Mouse (Mus musculus) MEL (cell line): ENCODE data around the gene Ak1. TPM values are rescaled to one million over a fixed set of nuclear protein-coding genes. Genes with fewer than 3 reads are reported as not detected.
A peak's percentile ranks its signal among the peaks of the same experiment; 100 is the strongest.

Source experiments
- DNase-seq: peaks from one replicate; pipeline ENCODE4 v3.0.0; 2011; ENCODE audit warnings: low read depth, low spot score
- H3K27ac ChIP-seq: 2 replicates; pipeline ENCODE4 v1.5.1; 2012; ENCODE audit warnings: low read depth, mild to moderate bottlenecking, control low read depth, low read length, moderate library complexity; ENCODE audit not compliant: control insufficient read depth
- H3K27me3 ChIP-seq, 2 experiments: fragments of 150-350 bp in 1 of 2; sonication (generic) in 1 of 2; 2 replicates each; pipeline ENCODE4 v1.6.1; 2012; ENCODE audit warnings: low read length in 2 of 2, mild to moderate bottlenecking in 2 of 2, improper control_type of control experiment in 1 of 2, moderate library complexity in 1 of 2; ENCODE audit not compliant: insufficient read depth in 2 of 2, control insufficient read depth in 1 of 2
- H3K36me3 ChIP-seq, 2 experiments: 2 replicates each; pipeline ENCODE4 v1.6.1; 2012 to 2014; ENCODE audit warnings: low read length in 2 of 2, improper control_type of control experiment in 1 of 2, inconsistent platforms in 1 of 2, mild to moderate bottlenecking in 1 of 2; ENCODE audit not compliant: insufficient read depth in 2 of 2, control insufficient read depth in 1 of 2
- H3K4me1 ChIP-seq, 2 experiments: fragments of 150-350 bp in 1 of 2; sonication (generic) in 1 of 2; 2 replicates each; pipeline ENCODE4 v1.6.1; 2012; ENCODE audit warnings: low read length in 2 of 2, improper control_type of control experiment in 1 of 2, mild to moderate bottlenecking in 1 of 2; ENCODE audit not compliant: insufficient read depth in 2 of 2, control insufficient read depth in 1 of 2
- H3K4me3 ChIP-seq, 2 experiments: fragments of 150-350 bp in 1 of 2; sonication (generic) in 1 of 2; 2 replicates each; pipeline ENCODE4 v1.5.1; 2012; ENCODE audit warnings: low read depth in 2 of 2, low read length in 2 of 2, mild to moderate bottlenecking in 2 of 2, moderate library complexity in 2 of 2, control low read depth in 1 of 2, improper control_type of control experiment in 1 of 2; ENCODE audit not compliant: control insufficient read depth in 1 of 2, insufficient read depth in 1 of 2
- H3K79me2 ChIP-seq: 2 replicates; pipeline ENCODE4 v1.6.1; 2012; ENCODE audit warnings: mild to moderate bottlenecking, low read length, moderate library complexity; ENCODE audit not compliant: control insufficient read depth, poor library complexity, insufficient read depth
- H3K9ac ChIP-seq: 2 replicates; pipeline ENCODE4 v1.6.1; 2012; ENCODE audit warnings: low read depth, mild to moderate bottlenecking, control low read depth, low read length, moderate library complexity; ENCODE audit not compliant: control insufficient read depth, poor library complexity, severe bottlenecking
- H3K9me3 ChIP-seq: fragments of 150-350 bp; sonication (generic); replicated peaks from 2 replicates; pipeline ENCODE4 v1.6.1; 2012; ENCODE audit warnings: mild to moderate bottlenecking, low read length, improper control_type of control experiment, moderate library complexity; ENCODE audit not compliant: insufficient read depth
- CHD2 ChIP-seq: IDR thresholded peaks from 2 replicates; pipeline ENCODE4 v1.6.1; 2011; ENCODE audit warnings: low read length, improper control_type of control experiment
- CTCF ChIP-seq, 3 experiments: IDR thresholded peaks in 2 of 3; conservative IDR thresholded peaks in 1 of 3; 2 replicates each; pipeline ENCODE4 v1.5.1; 2011 to 2012; ENCODE audit warnings: low read length in 3 of 3, low read depth in 2 of 3, mild to moderate bottlenecking in 2 of 3, improper control_type of control experiment in 1 of 3, inconsistent platforms in 1 of 3, mixed read lengths in 1 of 3, moderate library complexity in 1 of 3; ENCODE audit not compliant: control insufficient read depth in 1 of 3, insufficient read depth in 1 of 3, poor library complexity in 1 of 3, severe bottlenecking in 1 of 3
- E2F4 ChIP-seq: IDR thresholded peaks from 2 replicates; pipeline ENCODE4 v1.6.1; 2011; ENCODE audit warnings: low read depth, low read length, improper control_type of control experiment, borderline replicate concordance
- JUND ChIP-seq: IDR thresholded peaks from 2 replicates; pipeline ENCODE4 v1.6.1; 2011; ENCODE audit warnings: low read depth, mild to moderate bottlenecking, improper control_type of control experiment, low read length
- KAT2A ChIP-seq: conservative IDR thresholded peaks from 2 replicates; pipeline ENCODE4 v1.6.1; 2012; ENCODE audit warnings: low read depth, low read length, improper control_type of control experiment, inconsistent platforms
- MAX ChIP-seq: IDR thresholded peaks from 2 replicates; pipeline ENCODE4 v1.6.1; 2011; ENCODE audit warnings: low read length, improper control_type of control experiment
- MAZ ChIP-seq: IDR thresholded peaks from 2 replicates; pipeline ENCODE4 v1.6.1; 2012; ENCODE audit warnings: low read depth, mild to moderate bottlenecking, inconsistent platforms, low read length, improper control_type of control experiment
- MEF2A ChIP-seq: IDR thresholded peaks from 2 replicates; pipeline ENCODE4 v1.6.1; 2014; ENCODE audit warnings: low read depth, mild to moderate bottlenecking, inconsistent platforms, low read length, improper control_type of control experiment; ENCODE audit not compliant: poor library complexity, insufficient replicate concordance, severe bottlenecking; ENCODE audit errors: extremely low read depth
- MYB ChIP-seq: IDR thresholded peaks from 2 replicates; pipeline ENCODE4 v1.6.1; 2011; ENCODE audit warnings: mild to moderate bottlenecking, low read depth, low read length, improper control_type of control experiment
- MYC ChIP-seq: IDR thresholded peaks from 2 replicates; pipeline ENCODE4 v1.6.1; 2011; ENCODE audit warnings: low read depth, mild to moderate bottlenecking, low read length, improper control_type of control experiment, moderate library complexity
- NRF1 ChIP-seq: IDR thresholded peaks from 2 replicates; pipeline ENCODE4 v1.6.1; 2014; ENCODE audit warnings: low read depth, mild to moderate bottlenecking, inconsistent platforms, low read length, improper control_type of control experiment, moderate library complexity; ENCODE audit not compliant: poor library complexity, insufficient read depth, severe bottlenecking
- POLR2A ChIP-seq, 2 experiments: IDR thresholded peaks; 2 replicates each; pipeline ENCODE4 v1.6.1; 2011 to 2012; ENCODE audit warnings: low read length in 2 of 2, mild to moderate bottlenecking in 2 of 2, control low read depth in 1 of 2, improper control_type of control experiment in 1 of 2, low read depth in 1 of 2, moderate library complexity in 1 of 2; ENCODE audit not compliant: control insufficient read depth in 1 of 2, insufficient read depth in 1 of 2, poor library complexity in 1 of 2
- POLR2AphosphoS5 ChIP-seq: IDR thresholded peaks from 2 replicates; pipeline ENCODE4 v1.6.1; 2012; ENCODE audit warnings: low read depth, borderline replicate concordance, mild to moderate bottlenecking, inconsistent platforms, low read length, moderate library complexity, mixed read lengths
- RAD21 ChIP-seq: IDR thresholded peaks from 2 replicates; pipeline ENCODE4 v1.6.1; 2011; ENCODE audit warnings: mild to moderate bottlenecking, low read depth, low read length, improper control_type of control experiment
- SIN3A ChIP-seq: IDR thresholded peaks from 2 replicates; pipeline ENCODE4 v1.6.1; 2012; ENCODE audit warnings: low read length, improper control_type of control experiment, inconsistent platforms
- SMC3 ChIP-seq: IDR thresholded peaks from 2 replicates; pipeline ENCODE4 v1.6.1; 2011; ENCODE audit warnings: low read depth, low read length, improper control_type of control experiment
- USF1 ChIP-seq: IDR thresholded peaks from 2 replicates; pipeline ENCODE4 v1.6.1; 2014; ENCODE audit warnings: low read depth, mild to moderate bottlenecking, inconsistent platforms, low read length, improper control_type of control experiment, moderate library complexity
- ZC3H11A ChIP-seq: IDR thresholded peaks from 2 replicates; pipeline ENCODE4 v1.6.1; 2012; ENCODE audit warnings: low read depth, mild to moderate bottlenecking, inconsistent platforms, low read length, improper control_type of control experiment
- ZNF384 ChIP-seq: IDR thresholded peaks from 2 replicates; pipeline ENCODE4 v1.6.1; 2012; ENCODE audit warnings: low read depth, mild to moderate bottlenecking, inconsistent platforms, low read length, improper control_type of control experiment
- polyA plus RNA-seq, 2 experiments: library from polyadenylated mRNA; stranded (reverse) in 1 of 2; unstranded in 1 of 2; fragments of >175 nt in 1 of 2; fragments of >200 nt in 1 of 2; gene quantifications; 2 replicates each; pipeline versions ENCODE4 v1.2.1 to v1.2.4; 2012; ENCODE audit warnings: low replicate concordance in 2 of 2, low read depth in 1 of 2; ENCODE audit not compliant: insufficient read length in 2 of 2, insufficient read depth in 1 of 2, missing spikeins in 1 of 2
- total RNA-seq: library from RNA; depleted of rRNA; stranded (reverse); fragments of 300-350 nt; gene quantifications from 2 replicates; pipeline ENCODE4 v1.2.3, GENCODE M21; 2012

Gene Ak1
- total and polyA plus RNA-seq, 3 experiments, result 0.12 to 0.13 TPM; not detected in 1

DNA sequence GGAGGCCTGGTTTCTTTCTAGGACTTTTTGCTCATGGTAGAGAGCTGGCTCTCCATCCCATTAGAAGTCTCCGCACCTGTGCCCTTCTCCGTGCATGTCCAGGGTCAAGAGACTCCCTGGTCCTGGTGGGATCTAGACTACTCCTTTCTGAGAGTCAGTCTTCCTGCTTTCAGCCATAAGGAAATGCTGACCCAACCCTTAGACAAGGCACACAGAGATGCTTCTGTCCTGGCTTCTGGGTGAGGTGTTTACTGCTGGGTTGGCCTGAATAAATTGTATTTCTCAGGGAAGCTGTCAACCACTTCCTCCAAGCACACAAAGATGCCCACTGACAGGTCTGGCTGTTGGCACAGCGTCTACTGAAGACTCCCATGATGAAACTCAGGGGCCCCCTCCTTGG, 22.1 kb upstream of the Ak1 start, which contains the start of gene St6galnac6 (continued):
- TF ChIP-seq CHD2, result no peak

DNA sequence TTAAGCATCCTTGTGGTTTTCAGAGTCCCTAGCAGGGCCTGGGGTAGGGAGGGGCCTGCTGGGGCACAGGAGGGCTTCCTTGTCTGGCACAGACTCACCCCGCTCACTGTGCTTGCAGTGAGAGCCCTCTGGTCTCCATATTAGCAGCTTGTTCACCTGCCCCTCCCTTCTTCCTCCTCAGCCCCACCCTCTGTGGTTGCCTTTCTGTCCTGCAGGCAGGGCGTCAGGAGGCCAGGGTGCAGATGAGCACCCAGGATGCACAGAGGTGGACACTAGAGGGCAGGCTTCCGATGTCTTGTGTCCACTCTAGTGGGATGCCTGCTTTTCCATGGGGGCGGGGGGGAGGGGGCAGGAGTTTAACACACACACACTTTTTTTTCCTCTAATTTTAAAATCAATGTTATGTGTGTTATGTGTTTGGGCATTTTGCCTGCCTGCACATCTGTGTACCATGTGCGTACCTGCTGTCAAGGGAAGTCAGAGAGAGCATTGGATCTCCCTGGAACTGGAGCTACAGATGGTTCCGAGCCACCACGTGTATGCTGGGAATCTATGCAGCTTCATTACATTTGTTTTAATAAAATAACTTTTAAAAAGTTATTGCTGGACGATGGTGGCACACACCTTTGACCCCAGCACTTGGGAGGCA, 20.0 kb upstream of the Ak1 start:
- no peak overlapping the region for H3K4me3 ChIP-seq
- no peak overlapping the region for H3K27ac ChIP-seq

DNA sequence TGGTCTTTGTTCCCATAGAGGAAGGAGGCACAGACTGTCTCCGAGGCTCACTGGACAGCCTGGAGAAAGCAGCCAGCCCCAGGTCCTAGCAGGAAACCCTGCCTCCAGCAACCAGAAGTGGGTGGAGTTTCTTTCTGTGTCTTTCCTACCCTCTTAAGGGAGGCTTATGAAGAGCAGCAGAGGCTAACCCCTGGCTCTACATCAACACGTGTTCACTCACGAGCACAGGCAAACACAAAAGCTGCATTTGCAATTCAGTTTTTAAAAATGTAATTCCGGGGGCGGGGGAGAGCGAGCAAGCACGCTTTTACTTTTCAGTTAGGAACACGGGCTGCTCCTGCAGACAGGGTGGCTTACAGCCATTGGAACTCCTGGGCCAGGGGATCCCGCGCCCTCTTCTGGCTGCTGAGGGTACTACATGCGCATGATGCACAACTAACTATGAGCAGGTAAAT, 18.9 kb upstream of the Ak1 start:
- peak; percentile 76 for DNase-seq
- peaks cover 0 to 2% of the 10 kb centered on the region in 2 experiments; a peak in 2 of 4 replicates for H3K36me3 ChIP-seq
- H3K9me3 ChIP-seq, result no peaks in the 10 kb centered on the region
- H3K4me3 ChIP-seq, result no peak overlapping the region
- TF ChIP-seq NRF1 (0 out of 2 replicates have a peak, but pooled peaks have one; percentile 8), SIN3A (no peak), MAX (0 out of 2 replicates have a peak, but pooled peaks have one; percentile 45), POLR2A (IDR thresholded peaks at IDR 0.05; ENCODE audit: control insufficient read depth in 1 of 2, insufficient read depth in 1 of 2, low read depth in 1 of 2, low read length in 2 of 2, poor library complexity in 1 of 2) (no peak), USF1 (no peak), ZNF384 (no peak), MYC (no peak), SMC3 (peak; percentile 39), CTCF (IDR thresholded peaks at IDR 0.05 in 2 of 3, conservative IDR thresholded peaks at IDR 0.05 in 1 of 3; ENCODE audit: control insufficient read depth in 1 of 3, insufficient read depth in 1 of 3, low read depth in 2 of 3, low read length in 3 of 3, poor library complexity in 1 of 3, severe bottlenecking in 1 of 3) (peak; percentile 49 to 71 (median 51); a peak in 5 of 6 replicates), CHD2 (no peak), E2F4 (no peak), KAT2A (no peak), MYB (no peak)
- peaks cover 0 to 7% of the 10 kb centered on the region in 2 experiments for H3K4me1 ChIP-seq
- no peak overlapping the region for H3K27ac ChIP-seq
- H3K79me2 ChIP-seq, result peaks cover 2% of the 10 kb centered on the region; the same call in 1 of the 2 replicates
- H3K27me3 ChIP-seq, result no peaks in the 10 kb centered on the region
- peak overlapping the region; percentile 14; the same call in 1 of the 2 replicates for H3K9ac ChIP-seq

More for the DNA sequence above, 20.0 kb upstream of the Ak1 start:
- Histone ChIP-seq H3K9ac (no peak overlapping the region), H3K79me2 (no peaks in the 10 kb centered on the region), H3K4me1 (peaks cover 0 to 6% of the 10 kb centered on the region in 2 experiments), H3K9me3 (no peaks in the 10 kb centered on the region), H3K27me3 (no peaks in the 10 kb centered on the region), H3K36me3 (peaks cover 0 to 2% of the 10 kb centered on the region in 2 experiments; a peak in 1 of 4 replicates)
- no peak for DNase-seq
- TF ChIP-seq JUND (no peak), ZC3H11A (no peak), MEF2A (no peak), MAZ (no peak), POLR2AphosphoS5 (no peak), RAD21 (no peak)
